Mouse (Mus musculus) ovary, adult 18-20 months (tissue): Measurements from ENCODE around the gene Cnpy1.

Experiments used
- DNase-seq: peaks from one replicate; pipeline ENCODE4 v3.0.0; 2022; ENCODE audit warnings: low spot score, mixed read lengths

Cnpy1 gene

DNA sequence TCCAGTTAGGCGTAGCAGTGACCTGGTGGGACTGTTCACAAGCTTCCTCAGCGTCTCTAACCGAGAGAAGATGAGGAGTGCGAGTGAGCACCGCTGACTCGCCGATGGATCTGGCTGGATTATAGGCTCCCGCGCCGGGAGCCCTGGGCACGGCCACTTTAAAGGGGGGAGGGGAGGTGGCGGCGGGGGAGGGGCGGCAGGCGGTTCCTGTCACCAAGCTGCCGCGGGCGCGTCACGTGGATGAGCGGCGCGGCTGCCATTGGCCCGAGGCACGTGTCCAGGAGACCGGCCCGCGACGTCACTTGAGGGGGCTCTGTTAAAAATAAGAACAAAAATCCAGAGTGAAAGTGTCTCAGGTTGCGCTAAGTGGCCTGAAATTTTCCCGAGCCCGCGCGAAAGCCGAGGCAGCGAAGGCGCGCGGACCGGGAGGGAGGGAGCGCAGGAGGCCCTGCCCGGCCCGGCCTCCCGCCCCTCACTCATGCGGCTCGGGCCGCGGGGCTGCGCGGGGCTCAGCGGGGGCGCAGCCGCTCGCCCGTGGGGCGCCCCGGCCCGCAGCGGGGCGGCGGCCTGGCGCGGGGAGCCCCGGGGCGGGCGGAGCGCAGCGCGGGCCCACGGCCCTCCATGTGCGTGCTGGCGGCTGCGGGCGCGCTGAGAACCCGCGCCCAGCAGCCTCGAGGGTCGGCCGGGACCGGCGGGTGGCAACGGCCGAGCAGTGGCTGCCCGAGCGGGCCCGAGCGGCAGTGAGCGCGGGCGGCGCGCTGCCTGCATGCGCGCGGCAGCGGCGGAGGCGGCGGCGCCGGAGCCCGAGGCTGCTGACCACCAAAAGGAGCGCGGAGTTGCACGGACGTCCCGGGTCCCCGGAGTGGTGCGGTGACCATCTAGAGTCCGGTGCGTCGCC is 80.0 kb downstream of the Cnpy1 start, which contains the start of gene En2:
Gene En2 (plus strand): TSS at position 337 of the 898 bp plus-strand sequence.
- DNase-seq = no peak

DNA sequence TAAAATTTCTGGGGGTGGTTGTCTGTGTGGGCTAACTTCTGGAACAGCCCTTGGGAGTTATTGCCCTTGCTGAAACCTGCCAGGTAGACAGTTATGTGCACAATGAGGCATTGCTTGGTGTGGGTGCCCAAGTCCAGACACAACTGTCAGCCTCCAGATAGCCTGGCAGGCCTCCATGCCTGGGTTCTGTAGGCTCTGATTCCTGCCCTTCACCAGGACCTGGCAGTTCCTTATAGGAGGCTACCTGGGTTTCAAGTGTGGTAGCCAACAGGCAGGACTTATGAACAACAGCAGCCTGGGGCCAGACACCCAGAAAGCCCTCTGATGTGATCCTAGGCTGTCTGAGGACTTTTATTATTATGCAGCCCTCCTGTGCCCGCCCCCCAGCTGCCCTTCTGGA is 81.7 kb downstream of the Cnpy1 start:
- DNase-seq = no peak

DNA sequence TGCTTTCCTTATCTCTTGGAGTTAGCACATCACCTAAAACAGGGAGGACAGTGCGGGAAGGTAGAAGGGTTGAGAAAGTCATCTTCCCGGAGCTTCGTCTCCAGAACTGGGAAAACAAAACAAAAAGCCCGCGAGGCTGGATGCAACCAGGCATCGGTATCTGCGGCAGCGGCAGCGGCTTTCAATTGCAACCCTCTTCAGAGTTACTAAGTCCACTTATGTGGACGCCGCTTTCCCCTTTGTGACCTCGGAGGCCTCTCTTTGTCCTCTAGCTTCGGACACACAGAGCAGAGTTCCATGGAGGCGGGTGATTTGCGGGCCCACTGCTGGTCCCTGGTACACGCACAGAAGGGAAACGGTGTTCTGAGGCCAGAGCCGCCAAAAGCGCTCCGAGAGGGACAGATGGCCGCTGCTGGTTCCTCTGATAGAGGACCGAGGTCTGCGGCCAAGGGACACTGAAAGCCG is 83.6 kb downstream of the Cnpy1 start:
- DNase-seq = no peak

- no peak for DNase-seq
Measured at GRCm38 (mm10) chr5:28161383-28161937, 84.1 kb downstream of the Cnpy1 start.

GRCm38 (mm10) chr5:28159891-28160470 is 85.6 kb downstream of the Cnpy1 start:
- no peak for DNase-seq

GRCm38 (mm10) chr5:28159072-28159458 is 86.5 kb downstream of the Cnpy1 start:
- DNase-seq = no peak

DNA sequence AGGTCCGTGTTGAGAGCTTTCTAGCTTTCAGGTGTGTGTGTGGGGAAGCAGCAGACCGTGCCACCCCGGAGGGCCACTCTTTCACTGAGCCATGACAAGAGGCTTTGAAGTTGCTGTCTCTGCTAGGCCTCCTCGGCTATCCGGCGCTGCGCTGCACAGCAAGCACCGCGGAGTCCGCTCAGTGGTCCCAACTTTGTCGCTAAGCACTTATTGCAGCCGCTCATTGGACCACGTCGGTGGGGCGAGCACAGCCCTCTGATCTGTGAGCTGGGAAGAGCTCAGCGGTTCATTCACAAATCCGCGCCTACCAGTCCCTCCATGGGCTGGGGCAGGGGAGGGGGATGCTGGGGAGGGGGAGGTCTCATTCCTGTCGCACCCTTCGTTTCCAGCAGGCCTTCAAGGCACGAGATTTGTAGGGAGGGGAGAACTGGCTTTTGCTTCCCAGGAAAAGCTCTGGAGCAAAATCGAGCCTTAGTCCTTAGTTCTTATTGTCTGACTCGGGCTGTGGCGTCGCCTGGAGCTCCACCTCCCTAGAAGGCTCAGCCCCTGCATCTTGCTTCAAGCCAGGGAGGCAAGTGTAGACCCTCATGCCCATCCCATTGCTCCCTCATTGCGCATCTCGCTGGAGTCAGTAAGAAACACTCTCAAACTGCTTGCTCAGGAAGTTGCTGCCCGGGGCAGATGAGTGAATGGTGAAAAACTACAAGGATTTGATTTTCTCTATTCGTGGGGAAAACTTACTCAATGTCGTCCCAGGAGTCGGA is 87.1 kb downstream of the Cnpy1 start:
- DNase-seq = no peak

- DNase-seq = no peak
Measured at GRCm38 (mm10) chr5:28157781-28158180, 87.8 kb downstream of the Cnpy1 start.

- DNase-seq = no peak
Measured at GRCm38 (mm10) chr5:28157044-28157730, 88.4 kb downstream of the Cnpy1 start.
